Mouse (Mus musculus) layer of hippocampus, postnatal 25 days (tissue): ENCODE data around the gene Col4a2. TPM values are rescaled to one million over a fixed set of nuclear protein-coding genes. Genes with fewer than 3 reads are reported as not detected.

Source experiments
- DNase-seq, 2 experiments: peaks; one replicate each; pipeline ENCODE4 v3.0.0; 2022; ENCODE audit warnings: mixed read lengths in 2 of 2, low spot score in 1 of 2; ENCODE audit errors: extremely low spot score in 1 of 2
- total RNA-seq, 2 experiments: library from RNA; stranded (reverse); gene quantifications; 2 replicates each; pipeline ENCODE4 v1.2.3; 2021

Gene Col4a2
- total RNA-seq, 2 experiments from 2014 or later, result 45.6 to 61.2 TPM

DNA sequence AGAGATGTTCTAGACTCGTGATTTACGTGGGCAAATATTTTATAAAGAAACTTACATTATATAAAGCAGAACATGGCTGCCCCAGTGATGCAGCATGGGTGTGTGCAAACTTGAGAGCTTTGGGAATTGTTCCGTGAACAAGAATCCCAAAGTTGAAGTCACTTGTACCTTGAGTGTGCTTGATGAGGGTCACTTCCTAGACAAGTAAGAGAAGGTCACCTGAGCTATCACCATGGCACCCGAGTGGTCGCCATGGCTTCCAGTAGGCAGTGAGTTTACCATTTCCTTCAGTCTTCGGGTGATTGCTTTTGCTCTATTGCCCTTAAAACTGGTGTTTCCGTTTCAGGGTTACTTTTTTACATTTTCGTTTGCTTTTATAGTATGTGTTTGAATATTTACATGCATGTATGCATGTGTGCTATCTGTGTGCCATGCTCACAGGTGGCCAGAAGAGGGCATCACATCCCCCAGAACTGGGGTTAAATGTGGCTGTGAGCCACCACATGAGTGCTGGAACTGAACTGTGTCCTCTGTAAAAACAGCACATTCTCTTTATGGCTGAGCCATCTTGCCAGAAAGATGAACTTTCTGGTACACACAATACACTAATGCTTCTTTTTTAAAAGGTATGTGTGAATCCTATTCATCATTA is 42.3 kb downstream of the Col4a2 start:
- no peak for DNase-seq

DNA sequence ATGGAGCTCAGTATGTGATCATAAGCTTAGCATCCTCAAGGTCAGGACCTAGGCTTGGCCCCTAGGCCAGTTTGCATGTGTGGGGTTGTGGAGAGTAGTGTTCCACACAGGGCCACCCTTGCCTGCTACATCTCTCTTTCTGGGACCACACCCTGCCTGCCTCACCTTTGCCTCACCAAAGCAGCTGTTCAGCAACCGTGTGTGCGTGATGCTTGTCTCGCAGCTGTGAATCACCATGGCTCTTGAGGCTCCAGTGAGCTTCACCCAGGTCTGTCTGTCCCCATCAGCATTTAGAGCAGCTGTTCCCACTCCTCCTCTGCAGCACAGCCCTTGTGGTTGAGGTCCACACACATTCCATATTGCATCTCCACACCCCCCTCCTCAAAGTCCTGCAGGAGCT is 43.3 kb downstream of the Col4a2 start:
- DNase-seq, result no peak

DNA sequence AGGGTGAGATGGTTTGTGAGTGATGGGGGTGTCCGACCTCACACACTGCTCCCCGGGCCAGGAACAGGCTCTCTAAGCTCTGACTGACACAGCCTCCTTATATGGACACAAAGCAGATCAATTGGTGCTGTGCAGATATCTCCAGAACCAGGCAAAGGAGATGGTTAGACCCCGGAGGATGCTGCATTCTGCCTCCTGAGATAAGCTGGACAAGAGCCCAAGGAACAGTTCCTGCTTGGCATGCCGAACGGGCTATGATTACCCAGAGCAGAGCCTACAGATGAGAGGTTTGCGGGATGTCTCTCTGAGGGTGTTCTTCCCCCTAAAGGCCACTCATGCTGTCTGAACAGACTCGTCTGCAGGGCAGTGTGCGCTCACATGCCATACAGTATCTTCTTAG is 44.2 kb downstream of the Col4a2 start:
- DNase-seq, result no peak

DNA sequence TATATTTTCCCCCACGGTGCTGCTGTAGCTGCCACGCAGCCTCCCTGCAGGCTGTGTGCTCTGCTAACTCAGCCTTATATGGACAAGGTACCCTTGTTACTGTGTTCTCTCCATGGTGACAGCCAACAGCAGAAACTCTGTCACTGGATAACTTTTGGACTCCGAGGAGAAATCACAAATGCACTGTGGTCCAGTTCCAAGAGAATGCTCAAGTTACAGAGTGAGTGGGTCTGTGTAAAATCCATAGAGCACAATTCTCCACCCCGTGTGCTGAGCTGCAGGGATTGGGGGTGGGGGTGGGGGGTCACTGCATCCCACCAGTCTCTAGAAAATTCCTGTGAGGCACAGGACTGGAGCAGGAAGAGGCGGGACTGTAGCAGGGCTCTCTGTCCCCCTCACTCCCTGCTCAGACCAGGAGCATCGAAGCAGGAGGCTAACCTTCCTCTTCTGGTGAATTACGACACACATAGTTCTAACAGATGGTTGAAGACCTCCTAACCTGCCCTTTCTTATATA is 45.4 kb downstream of the Col4a2 start:
- no peak for DNase-seq

DNA sequence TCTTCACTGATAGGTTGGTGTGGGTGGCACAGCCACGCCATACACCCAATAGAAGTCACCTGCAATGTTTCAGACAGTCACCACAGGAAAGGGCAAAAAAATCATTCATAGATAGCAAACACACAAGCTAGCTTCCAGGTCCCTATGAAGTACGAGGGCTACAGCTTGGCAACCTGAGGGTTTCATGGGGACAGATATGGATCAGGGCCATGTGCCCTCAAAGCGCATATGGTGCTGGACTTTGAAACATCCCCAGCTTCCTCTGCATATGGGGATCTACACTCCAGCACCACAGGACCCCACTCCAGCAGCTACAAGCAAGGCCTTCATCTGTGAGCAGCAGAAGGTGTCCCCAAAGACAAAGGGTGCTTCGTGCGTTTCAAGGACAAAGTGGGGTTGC is 47.2 kb downstream of the Col4a2 start:
- DNase-seq, result no peak

DNA sequence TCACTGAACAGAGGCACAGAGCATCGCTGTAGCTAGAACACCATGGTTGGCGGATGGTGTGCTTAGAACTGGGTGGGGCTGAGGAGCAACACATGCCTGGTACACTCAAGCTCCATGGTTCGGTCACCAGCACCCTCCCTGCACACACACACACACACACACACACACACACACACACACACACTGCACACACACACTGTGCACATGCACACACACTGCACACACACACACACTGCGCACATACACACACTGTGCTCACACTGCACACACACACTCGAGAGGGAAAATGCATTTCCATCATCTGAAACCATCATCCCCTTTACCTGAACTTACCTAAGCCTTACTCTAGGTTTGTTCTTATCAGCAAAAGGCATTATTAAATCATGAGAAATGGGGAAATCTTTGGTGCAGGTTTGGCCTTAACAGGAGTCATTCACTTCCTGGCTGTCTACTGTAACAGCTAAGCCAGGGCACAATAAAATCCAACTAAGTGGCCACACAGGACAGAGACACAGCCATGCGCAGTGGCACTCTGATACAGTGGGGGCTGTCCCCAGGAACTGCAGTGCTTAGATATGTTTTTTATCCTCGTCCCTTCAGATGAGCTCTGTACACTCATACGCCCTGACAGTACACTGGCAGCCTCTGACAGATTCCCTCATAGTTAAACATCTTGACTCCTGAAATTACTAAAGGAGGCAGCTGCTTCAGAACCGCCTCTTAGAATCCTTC is 49.1 kb downstream of the Col4a2 start:
- DNase-seq, result no peak

DNA sequence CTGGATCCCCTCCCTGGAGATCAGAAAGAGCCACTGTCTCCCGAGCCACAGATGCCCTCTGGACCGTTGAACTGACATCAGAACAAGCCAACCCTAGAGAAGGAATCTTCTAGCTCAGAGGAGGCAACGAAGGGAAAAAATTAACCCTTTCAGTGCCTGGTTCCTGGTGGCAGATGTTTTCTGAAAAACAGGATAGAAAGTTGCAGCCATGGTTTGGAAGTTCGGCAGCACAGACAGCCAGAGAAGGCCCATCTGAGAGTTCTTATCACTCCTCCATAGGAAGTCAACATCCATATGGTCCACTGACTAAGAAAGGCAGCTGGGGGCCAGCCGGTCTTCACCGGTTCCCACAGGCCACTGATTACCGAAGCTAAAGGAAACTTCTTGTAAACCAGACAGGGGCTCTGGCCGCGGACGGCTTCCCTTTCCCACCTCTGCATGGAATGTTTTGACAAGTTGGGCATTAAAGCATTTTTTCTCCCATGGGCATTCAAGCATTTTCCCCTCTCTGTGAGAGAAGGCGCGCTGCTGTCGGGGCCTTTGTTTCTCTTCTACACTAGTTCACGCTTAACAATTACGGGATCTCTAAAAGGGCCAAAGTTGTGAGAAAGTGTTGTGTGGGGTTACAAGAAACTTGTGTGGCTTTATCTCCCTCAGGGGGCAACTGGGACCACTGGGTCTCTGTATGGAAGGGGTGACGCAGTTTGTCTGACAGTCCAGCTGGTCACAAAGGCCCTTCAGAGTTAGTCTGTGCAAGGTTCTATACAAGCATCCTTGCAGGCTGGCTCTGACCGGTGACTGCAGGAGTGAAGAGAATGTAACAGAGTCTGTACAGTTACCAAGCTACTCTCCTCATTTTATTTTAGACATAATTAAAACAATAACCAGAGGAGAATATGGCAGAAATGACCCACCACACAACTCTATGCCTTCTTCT is 49.9 kb downstream of the Col4a2 start:
- DNase-seq, result no peak

DNA sequence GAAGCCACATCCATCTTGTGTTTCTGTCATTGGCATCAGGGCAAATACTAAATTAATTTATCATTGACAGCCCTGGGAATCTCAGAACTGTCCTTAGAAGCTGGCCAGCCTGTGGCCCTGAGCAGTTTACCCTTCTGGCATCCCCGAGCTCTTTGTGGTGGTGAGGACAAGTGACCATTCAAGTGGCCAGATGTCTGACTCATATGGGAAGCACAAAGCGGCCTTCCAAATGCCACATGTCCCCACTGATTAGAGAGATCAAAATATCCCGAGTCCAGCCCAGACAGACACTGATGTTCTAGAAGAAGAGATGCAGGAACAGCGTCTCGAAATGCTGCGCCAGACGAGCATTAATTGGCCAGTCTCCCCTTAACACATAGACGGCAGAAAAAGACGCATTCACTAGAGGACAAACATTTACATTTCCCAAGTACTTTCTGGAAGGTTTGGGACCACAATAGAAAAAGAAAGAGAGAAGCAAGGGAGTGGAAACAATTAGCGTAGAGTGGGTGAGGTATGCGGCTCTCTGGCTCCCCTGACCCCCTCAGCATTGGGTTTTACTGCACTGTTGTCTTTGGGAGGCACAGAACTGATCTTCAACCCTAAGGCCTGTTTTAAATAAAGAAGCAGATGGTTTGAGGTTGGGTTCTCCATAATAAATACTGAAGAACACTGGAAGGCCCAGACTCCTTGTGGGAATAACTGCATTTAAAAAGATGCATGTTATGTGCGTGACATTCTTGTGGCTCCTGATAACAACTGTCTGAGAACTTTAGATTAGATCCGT is 50.9 kb downstream of the Col4a2 start:
- DNase-seq, result no peak

DNA sequence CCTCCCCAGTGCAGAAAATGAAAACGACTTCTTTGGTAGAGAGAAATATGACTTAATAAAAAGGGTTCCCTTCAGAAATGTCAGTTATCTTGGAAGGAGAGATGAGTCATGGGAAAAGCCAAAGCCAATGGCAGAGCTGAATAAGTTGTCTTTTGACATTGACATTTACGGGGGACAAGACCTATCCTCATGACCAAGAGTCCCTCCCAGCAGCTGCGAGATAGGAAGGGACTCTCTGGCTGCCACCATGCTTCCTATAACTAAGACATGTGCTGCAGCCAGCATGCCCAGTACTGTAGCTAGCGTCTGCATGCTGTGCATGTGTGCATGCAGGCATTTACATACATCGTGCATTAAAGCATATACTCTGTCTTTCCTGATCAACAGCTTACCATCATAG is 53.6 kb downstream of the Col4a2 start:
- DNase-seq, result no peak

DNA sequence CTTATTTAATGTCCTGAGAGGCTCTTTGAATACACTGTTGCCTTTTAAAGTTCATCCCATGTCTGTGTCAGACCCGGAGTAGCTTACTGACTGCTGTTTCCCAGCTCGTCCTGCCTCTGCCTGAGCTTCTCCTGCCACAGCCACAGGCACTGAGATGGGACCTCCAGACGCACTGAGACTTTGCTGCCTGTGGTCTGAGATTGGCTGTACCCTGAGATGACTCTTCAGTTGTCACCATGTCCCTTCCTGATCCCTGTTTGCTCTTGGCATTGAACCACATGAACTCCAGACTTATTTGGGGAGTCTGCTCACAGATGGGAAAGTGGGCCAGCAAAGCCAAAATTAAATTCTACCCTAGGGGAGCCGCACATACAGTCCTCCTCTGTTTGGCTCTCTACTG is 54.1 kb downstream of the Col4a2 start:
- DNase-seq, result no peak

DNA sequence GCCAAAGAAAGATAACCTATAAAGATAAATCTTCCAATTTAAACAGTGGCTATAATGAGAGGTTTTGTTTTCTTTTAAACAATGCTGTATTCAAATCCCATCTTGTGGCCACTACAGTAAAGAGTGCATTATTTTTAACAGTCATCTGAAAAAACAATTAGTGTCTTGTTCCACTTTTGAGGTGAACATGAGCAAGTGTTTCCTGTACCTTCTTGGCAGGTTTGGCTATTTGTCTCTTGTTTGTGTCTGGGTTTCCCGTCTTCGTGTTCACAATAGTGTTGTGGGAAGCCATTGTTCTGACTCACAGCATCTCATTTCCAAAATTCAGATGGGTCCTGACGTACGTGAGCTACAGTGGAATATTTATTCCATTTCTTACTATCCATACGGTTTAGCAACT is 55.1 kb downstream of the Col4a2 start:
- DNase-seq, result no peak

DNA sequence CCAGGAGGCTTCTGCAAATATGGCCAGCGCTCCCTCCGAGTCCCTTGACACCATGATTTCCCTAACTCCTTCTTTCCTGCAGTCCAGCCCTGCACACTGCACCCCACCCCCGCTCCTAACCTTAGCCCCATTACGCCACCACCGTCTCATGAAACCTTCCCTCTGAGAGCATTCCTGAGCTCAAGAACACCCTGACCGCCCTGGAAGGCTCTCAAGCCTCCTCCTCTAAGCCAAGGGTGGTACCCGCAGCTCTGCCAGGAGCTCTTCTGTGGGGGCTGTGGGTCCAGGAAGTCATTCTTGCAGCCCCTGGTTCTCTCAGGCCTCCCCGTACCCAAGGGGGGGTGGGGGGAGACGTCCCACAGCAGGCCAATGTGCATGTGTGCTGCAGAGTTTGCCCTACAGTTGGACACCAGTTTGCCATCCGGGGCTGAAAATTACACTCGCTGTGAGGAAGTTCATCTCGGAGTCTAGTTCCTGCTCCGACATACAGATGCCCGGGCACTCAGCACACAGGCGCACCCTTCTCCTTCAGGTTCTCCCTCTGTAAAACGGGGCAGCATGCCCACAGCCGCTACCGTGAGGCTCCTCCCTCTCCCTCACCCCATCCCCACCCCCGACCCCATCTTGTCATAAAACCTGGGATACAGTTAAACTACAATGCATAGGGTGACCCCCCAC is 57.1 kb downstream of the Col4a2 start:
- DNase-seq, result no peak

DNA sequence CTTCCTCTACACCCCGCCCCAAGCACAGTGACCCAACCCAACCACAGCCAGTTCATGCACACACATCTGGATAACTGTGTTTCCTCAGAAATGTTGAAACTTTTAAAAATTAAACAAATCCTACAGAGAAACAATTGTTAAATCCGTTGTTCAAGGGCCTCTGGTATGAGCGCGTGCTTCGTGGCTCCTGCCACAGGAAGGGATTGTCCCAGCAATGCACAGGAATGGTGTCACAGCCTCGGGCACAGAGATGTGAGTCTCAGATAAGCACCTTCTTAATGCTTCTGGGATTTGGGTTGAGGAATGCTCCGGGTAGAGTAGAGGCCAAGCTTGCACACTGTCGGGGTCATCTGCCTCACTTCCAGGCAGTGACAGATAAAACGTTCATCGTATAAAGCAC is 58.7 kb downstream of the Col4a2 start:
- no peak for DNase-seq

DNA sequence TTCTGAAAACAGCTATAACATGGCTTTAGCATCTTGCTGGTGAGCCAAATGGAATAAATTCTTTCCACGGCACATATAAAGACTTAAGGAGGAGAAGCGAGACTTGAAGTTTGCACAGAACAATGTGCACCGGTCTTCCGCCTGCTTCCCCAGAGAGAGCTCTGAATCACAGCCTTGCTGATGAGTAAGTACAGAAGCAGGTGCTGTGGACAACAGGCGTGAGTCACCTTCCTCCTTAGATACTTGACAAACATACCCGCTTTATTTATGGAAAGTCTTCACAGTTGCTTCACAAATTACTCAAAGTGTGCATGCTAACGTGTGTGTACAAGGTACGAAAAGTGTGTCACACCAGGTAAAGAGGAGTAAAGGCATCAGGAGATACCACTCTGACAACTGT is 59.5 kb downstream of the Col4a2 start:
- DNase-seq, result no peak

DNA sequence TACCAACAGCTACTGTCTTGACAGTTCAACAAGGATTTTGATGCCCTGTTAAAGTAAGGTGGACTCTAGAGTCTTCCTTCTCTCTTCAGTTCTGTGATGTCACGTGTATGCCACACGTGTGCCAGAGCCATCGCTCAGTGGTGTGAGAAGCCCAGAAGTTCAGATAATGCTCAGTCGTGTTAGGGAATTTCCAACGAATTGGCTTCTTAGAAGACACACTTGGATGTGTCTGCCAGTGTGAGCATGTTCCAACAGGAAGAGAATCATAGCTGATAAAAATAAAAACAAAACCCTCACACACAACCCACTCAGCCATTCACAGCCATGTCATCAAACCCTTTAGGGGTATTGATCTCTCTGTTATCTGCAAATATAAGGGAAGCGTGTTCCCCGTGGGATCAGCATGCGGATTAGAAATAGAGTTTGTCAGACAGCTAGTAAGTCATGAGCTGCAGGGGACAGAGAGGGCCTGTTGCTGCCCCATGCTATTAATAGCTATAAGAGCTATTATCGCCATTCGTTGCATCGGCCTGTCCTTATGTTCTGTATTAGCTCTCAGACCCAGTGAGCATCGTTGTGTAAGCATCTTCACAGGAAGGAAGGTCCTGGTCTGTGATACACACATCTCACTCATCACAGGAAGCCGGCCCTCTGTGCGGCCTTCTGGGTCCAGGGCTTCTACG is 61.2 kb downstream of the Col4a2 start:
- no peak for DNase-seq

DNA sequence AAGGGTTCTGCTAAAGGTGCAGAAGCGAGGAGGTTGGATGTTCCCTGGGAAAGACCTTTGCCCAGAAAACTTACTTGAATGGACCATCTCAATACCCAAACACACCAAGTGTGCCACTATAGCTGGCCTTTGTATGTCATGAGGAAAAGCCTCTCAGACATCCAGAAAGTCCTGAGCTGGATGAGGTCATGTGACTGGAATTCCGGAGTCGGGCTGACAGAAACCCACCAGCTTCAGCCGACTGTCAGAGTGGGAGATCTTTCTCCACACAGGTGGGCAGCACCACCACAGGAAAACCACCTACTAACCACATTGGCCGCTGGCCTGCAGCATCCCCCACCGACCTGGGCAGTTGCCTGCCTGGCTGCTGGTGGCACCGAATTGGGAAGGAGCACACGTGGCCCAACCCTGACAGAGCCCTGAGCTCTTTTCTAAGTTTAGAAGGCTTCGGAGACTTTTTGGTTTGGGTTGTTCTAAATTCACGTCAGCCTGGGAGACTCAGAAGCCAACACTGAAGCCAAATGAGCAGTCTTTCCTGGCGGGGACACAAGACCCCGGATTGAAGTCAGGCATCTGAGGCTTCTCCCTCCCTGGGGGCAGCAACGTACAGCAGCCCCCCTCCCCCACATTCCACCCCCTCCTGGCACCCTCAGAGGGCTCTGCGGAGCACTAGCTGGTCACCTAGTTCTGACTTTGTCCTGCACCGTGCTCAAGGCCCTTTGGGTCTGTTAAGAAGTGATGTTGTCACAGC is 61.9 kb downstream of the Col4a2 start:
- DNase-seq, result no peak

DNA sequence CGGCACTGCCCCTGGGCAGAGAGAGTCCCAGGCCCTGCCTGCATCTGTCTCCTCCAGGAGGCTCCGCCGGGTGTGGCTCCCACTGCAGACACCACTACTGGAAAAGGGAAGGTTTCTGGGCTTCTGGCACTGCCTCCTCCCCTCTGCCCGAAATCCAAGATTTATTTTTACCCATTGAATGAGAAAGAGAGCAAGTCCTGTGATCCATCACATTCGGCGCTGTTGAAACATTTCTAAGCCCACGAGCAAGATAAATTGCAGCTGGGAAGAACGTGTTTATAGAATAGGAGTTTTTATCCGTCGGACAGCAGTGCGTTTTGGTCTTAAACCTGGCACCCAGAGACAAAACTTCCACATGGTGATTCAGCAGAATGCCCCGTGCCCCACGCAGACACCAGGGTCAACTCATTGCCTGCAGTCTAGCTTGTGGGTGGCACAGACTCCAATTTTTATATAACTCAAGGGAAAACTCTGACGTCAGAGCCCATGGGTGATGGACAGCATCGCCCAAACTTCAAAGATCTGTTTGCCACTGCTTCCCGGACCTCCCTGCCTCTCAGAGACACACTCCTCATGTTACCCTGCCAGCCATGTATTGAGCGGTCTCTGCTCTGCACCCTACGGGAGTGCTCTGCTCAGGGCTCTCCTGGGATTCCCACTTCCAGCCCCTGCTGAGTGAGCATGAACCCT is 63.3 kb downstream of the Col4a2 start:
- no peak for DNase-seq
